ENCODE assay signal across 28 mouse cellular contexts in the genomic region with DNA sequence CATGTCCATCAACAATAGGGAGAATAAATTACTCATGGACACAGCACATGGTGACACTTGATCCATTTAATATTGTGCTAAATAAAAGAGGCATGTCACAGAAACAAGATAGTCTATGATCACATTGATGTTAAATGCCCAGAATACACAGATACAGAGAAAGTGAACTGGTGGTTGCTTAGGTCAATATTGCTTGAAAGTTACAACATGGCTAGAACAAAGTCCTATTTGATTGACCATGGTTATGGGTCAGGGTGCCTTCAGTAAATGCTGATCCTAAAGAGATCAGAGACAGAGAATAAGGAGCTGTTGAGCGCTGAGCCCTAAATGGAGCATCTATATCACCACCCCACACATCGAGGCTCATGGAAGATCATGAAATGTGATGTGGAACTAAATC. TPM values are rescaled to one million over a fixed set of nuclear protein-coding genes. Genes with fewer than 3 reads are reported as not detected.
"Had no signal": no experiment of that assay in that cellular context is flagged by ENCODE, and none has a peak within 500 bp of the region (broad histone marks: within the 10 kb centered on the region; RNA-seq: fewer than 3 reads in every experiment).

No protein-coding gene starts in this region.

RNA-seq across cellular contexts. Expression of a gene that starts 12.6 kb away (rescaled TPM):
- total RNA-seq: common myeloid progenitor, adult 5-6 weeks; forebrain, postnatal 0 days; gastrocnemius, adult 18-20 months; gastrocnemius, adult 2 months; gastrocnemius, postnatal 10 days; gastrocnemius, postnatal 14 days; gastrocnemius, postnatal 25 days; gastrocnemius, postnatal 36 days; granulocyte monocyte progenitor cell, adult 5-6 weeks; heart, adult 18-20 months had no signal
- polyA plus RNA-seq: cerebellum, adult 2 months; cortical plate, adult 2 months; embryonic facial prominence, embryonic 10.5 days; embryonic facial prominence, embryonic 11.5 days; embryonic facial prominence, embryonic 12.5 days; embryonic facial prominence, embryonic 13.5 days; embryonic facial prominence, embryonic 14.5 days; embryonic facial prominence, embryonic 15.5 days; erythroblast, embryonic 14.5 days; forebrain, embryonic 10.5 days; forebrain, embryonic 11.5 days; forebrain, embryonic 12.5 days; forebrain, embryonic 13.5 days; forebrain, embryonic 14.5 days; forebrain, embryonic 15.5 days; forebrain, embryonic 16.5 days; forebrain, postnatal 0 days; frontal cortex, adult 2 months; gonadal fat pad, adult 2 months had no signal
